Mouse (Mus musculus): ENCODE measurements around the gene Eif2a.
A peak's percentile ranks its signal among the peaks of the same experiment; 100 is the strongest.
"Not testable (repeated sequence)": the region's sequence is repeated elsewhere in the genome, so short reads cannot be mapped to it uniquely, and the experiment has no call there.

The Eif2a gene

DNA sequence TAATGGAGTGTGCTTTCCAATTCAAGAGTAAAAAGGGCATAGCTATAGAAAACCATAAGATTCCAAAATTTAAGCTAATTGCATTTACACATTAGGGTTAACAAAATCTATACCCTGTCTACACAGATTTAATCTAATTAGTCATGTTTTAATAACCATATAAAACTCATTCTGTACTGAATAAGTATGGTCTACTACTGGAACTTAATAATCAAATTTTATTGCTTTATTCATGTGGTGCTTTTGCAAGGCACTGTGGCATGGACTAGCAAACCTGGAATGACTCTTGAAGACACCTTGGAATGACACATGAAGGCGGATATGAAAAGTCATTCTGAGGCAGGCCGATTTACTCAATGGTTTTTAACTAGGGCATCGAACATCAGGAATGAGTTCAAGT, 2.2 kb upstream of the Eif2a start:
- no peak for DNase-seq

- no peak for DNase-seq
These were observed 1.4 kb upstream of the Eif2a start for GRCm38 (mm10) chr3:58524246-58524645.

DNA sequence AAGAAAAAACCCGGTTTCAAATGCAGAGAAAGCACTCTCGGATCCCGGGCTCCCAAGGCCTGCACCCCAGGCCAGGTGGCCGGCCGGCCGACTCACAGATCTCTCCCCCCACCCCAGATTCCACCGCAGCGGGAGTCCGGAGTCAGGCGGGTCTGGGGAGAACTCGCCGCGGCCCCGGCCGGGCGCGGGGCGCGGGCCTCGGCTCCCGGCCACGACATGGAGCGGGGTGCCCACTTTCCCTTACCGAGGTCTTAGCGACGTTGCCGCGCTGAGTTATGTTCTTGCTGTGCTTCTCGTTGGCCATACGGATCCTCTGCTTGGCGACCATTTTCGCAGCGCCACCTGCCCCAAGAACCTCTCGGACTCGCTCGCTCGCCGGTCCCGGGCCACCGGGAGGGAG, 455 bp upstream of the Eif2a start:
- DNase-seq, result peak in 1 of 2 experiments; percentile 57

GRCm38 (mm10) chr3:58526408-58526737, 752 bp downstream of the Eif2a start:
- DNase-seq, result no peak

DNA sequence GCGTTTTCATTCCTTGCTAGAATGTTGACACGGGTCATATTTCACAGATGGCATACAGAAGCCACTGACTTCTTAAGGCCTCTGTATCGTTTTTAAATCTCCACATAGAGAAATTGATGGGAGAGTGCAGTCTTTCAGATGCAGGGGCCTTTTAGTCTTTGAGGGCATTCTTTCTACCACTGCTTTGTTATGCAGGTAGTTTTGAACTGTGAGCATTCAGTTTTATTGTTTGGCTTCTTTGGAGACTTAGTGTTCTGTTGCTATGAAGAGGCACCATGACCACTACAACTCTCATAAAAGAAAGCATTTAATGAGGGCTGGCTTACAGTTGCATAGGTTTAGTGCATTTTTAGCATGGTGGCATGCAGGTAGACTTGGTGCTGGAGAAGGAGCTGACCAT, 11.0 kb downstream of the Eif2a start:
- no peak for DNase-seq

DNA sequence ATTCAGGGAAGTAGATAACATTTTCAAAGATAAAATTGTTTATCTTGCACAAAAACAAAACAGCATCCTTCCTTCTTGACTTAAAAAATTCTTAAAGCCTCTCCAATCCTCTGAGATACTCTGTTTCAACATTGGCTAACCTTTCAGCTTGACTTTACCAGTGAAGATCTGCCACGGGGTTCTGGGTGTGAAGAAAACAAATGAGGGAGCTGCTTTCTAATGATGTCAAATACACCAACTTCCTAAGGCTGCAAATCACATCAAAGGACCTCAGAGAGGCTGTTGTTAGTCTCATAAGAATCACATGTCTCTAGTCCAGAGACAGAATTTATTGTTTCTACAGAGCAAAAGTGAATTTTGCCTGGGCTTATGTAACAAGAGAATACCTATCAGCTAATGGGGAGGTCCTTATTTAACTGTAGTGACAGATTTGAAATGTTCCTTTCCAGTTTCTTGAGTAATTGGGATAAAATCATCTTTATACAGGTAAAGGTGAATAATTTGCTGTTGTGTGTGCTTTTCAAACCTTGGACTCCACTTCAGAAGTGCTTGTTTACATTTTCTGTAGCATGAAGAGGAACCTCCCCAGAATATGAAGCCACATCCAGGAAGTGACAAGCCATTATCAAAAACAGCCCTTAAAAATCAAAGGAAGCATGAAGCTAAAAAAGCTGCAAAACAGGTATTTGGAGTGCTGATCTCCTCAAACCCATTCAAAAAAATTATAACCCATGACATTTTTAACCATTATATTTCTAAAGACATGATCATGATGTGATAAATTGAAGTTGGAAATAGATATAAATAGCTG, 26.6 kb downstream of the Eif2a start:
- DNase-seq, result no peak

DNA sequence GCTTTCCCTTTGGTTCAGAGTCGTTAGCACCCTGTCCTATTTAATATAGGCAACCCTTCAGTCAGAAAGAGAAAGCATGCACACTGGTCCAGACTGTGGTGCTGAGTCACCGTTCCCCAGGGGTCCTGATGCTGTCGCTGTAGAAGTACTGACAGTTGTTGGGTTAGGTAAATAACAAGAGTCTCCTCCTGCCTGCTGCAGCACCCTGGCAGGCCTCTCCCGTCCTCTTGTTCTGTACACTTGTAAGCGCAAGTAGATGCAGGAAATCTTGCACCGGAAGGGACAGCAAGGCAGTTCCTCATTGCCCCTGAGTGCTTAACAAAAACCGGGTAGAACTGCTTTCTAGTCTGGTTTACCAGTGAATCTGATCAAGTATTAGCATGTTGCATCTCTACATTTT, 31.0 kb downstream of the Eif2a start:
- no peak for DNase-seq

DNA sequence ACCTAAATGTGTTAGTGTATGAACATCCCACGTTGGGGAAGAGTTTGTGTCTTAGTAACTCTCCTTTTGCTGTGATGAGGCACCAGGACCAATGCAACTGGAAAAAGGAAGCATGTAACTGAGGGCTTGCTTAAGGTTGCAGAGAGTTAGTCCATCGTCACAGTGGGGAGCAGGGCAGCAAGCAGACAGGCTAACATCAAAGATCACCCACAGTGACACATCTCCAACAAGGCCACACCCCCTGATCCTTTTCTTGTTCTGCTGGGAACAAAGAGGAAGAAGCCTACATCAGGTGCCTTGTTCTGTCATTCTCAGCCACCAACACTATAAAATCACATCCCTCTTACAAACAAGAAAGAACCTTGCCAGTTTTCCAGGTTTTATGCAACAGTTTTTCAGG, 34.3 kb downstream of the Eif2a start:
- DNase-seq, result no peak

DNA sequence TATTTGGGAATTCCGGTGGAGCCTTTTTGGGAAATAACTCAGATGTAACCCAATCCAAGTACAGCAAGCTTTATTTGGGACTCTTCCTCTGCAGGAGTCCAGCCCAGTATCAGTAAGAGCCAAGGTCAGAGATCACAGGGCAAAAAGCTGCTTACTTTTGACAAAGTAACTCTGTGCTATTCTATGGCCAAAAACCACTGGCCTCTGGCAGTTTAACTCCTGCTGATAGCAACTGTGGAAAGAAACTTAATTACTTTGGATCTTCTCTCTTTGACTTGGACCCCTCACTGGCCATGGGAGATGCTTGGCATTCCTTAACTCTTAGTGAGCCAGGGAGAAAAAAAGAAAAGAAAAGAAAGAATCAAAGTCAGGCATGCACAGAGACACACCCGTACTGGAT, 35.8 kb downstream of the Eif2a start:
- DNase-seq, result no peak

GRCm38 (mm10) chr3:58570821-58571220, 45.2 kb downstream of the Eif2a start:
- DNase-seq, result no peak

DNA sequence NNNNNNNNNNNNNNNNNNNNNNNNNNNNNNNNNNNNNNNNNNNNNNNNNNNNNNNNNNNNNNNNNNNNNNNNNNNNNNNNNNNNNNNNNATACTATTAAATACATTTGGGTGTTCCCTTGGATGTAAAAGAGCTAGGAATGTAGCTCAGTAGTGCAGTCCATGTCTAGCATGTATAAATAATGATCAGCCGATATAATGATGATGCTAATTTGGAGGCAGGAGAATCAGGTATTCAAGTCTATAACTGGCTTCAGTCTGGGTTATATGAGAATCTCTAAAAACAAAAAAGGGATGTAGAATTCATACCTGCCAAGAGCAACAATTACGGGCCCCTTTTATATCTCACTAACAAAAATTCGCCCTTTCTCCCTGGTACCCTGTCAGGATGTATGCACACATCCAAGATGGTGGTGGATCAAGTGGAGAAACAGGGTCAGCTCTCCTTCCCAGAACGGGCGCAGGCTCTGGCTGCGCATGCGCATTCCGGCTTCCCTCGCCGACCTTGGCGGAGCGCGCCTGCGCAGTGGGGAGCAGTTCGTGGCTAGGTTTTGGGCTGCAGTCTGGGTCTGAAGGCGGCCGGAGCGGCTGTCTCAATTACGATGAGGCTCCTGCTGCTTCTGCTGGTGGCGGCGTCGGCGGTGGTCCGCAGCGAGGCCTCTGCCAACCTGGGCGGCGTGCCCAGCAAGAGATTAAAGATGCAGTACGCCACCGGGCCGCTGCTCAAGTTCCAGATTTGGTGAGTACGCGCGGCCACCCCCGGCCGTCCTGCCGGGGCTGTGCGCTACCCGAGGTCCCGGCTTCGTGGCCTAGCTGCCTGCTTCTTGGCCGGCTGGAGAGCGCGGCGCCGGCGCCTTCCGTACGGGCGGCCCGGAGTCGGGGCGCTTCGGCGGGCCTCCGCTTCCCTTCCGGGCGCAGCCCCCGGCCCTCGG, 50.8 kb downstream of the Eif2a start, which contains the start of gene Selenot:
Gene Selenot (plus strand): TSS at position 500 of the 930 bp plus-strand sequence.
- DNase-seq, result peak; percentile 98

DNA sequence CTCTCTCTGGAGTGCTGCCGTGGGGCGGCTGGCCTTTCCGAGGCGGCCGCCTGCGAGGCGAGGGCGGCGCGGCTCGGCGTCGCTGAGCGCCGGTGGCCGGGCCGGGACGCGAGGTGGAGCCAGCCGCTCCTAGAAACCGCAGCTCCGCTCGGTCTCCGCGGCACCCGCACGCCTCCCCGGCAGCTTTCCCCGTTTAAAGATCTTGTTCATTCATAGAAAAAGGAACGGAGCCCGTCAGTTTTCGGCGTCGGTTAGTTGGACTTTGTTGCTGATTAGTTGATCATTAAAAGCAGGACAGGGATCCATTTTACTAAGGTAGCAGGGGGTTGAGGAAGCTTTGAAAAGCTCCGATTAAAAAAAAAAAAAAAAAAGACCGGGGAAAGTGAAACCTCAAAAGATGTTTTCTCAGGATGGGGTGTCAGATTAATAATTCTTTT, 51.5 kb downstream of the Eif2a start:
- peak in 1 of 2 experiments; percentile 59 for DNase-seq

- no peak for DNase-seq
These were observed 52.0 kb downstream of the Eif2a start for GRCm38 (mm10) chr3:58577506-58578050.

GRCm38 (mm10) chr3:58581530-58581929, 55.9 kb downstream of the Eif2a start:
- no peak for DNase-seq

DNA sequence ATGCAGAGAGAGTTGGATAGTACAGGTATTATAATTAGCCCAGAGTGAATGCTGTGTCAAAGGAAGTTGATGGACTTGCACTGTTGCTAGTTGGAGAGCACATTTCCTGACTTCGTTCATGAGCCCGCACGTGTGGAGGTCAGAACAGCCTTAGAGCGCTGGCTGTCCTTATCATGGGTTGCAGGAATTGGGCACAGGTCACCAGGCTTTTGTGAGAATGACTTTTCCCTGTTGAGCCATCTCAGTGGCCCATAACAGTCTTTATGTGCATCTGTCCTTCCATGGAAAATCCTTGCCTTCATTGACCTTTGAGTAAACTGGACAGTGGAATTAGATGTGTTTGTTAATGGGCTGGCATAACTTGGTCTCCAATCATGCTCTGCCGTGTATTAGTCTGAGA, 56.7 kb downstream of the Eif2a start:
- DNase-seq, result no peak

GRCm38 (mm10) chr3:58582788-58583426, 57.3 kb downstream of the Eif2a start:
- no peak for DNase-seq

GRCm38 (mm10) chr3:58590544-58590943, 64.9 kb downstream of the Eif2a start:
- DNase-seq, result not testable (repeated sequence)

DNA sequence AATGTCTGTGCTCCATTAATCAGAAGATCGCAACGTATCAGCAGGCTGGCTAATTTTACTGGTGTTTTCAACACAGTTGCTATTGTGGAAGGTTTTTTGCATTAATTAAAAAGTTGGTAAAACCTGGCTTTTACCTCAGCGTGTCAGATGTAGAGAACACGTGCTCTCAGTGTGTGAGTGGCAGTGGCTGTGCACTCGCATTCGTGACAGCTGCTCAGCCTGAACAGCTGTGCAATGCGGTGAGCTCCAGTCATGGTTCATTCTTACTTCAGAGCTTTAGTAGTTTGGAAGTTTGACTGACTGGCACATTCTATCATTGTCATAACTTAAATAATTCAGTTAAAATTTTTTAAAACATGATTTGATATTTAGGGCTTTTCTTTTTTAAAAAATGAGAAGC, 67.0 kb downstream of the Eif2a start:
- not testable (repeated sequence) for DNase-seq

DNA sequence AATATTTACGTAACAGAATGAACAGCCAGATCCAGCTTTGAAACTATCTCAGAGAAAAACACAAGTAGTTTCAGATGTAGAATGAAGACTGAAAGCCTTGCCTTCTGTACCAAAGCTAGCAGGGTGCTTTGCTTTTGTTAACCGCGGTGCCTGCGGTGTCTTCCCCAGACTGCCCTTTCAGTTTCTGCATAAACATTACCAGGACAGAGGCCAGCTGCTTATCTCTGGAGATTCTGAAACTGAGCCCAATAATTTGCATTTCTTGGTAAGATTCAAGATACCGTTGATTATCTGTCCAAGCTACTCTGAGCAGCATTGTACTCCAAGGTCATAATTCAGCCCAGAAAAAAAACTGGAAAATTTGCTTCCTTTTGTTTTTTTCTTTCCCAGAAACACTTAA, 68.0 kb downstream of the Eif2a start:
- no peak for DNase-seq
